Mouse (Mus musculus) heart, postnatal 4 days (tissue): Measurements from ENCODE around the gene Fam8a1. TPM values are rescaled to one million over a fixed set of nuclear protein-coding genes. Genes with fewer than 3 reads are reported as not detected.

Experiments used
- DNase-seq: peaks from one replicate; pipeline ENCODE4 v3.0.0; 2021
- total RNA-seq, 2 experiments: library from RNA; stranded (reverse); gene quantifications; 2 replicates each; pipeline ENCODE4 v1.2.3; 2021

Gene Fam8a1
- 10 to 100 TPM; 46.3 to 47.7 TPM for total RNA-seq

- peak; percentile 96 for DNase-seq
These were observed at the start of gene Fam8a1 for GRCm38 (mm10) chr13:46669048-46669619. TSS of gene Fam8a1 (plus strand) at chr13:46669522.

GRCm38 (mm10) chr13:46619633-46620032, 49.7 kb upstream of the Fam8a1 start:
- no peak for DNase-seq

DNA sequence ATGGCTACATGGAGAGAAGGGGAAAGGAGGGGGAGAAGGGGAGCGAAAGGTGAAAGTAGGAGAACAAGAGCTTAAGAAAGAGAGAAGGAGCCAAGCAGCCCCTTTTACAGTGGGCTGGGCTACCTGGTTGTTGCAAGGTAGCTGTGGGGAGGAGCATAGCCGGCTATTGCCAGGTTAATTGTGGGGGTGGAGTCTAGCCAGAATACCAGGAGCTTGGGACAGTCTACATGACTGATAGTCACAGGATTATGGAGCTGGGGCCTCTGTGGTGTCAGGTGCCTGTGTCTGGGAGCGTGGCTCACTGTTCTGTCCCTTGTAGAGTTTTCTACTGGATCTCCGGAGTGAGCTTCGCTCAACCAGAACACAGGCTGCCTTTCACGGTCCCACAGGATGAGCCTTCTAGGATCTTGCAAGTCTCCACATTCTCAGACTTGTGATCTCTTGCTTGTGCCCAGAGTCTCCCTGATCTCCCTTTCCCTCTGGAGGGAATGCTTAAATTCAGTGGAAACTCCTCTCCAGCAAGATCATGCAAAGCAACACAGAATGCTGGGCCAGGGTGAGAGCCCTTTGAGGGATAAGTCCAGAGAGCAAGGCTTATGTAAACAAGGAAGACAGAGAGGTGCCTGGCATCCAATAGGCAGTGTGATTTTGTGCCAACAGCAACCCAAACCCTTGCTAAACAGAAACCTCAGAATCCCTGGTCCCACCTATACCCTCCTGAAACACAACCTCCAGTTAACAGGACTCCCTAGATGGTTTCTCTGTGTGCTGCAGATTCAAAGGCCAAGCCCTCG, 48.2 kb upstream of the Fam8a1 start:
- DNase-seq, result no peak

GRCm38 (mm10) chr13:46626608-46627007, 42.7 kb upstream of the Fam8a1 start:
- DNase-seq, result no peak

- peak; percentile 49 for DNase-seq
These were observed 41.5 kb upstream of the Fam8a1 start for GRCm38 (mm10) chr13:46627841-46628240.

- no peak for DNase-seq
These were observed 39.9 kb upstream of the Fam8a1 start for GRCm38 (mm10) chr13:46629391-46629790.

GRCm38 (mm10) chr13:46632796-46633195, 36.5 kb upstream of the Fam8a1 start:
- no peak for DNase-seq

GRCm38 (mm10) chr13:46633320-46634132, 35.8 kb upstream of the Fam8a1 start:
- DNase-seq, result no peak

DNA sequence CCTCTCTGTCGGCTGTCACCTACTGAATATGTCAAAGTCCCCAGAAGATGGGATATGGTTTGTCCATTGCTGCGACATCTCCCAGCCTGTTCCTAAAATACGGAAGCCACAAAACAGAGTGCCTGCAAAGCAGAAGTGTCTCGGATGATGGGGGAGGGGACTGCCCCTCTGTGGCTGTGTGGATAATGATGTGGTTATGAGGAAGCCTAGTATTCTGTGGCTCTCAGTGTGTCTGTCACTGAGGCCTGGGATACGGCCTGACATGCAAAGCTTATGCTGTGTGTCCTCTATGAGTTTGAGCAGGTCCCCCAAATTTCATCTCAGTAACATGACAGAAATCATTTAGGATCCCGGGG, 35.2 kb upstream of the Fam8a1 start:
- no peak for DNase-seq

DNA sequence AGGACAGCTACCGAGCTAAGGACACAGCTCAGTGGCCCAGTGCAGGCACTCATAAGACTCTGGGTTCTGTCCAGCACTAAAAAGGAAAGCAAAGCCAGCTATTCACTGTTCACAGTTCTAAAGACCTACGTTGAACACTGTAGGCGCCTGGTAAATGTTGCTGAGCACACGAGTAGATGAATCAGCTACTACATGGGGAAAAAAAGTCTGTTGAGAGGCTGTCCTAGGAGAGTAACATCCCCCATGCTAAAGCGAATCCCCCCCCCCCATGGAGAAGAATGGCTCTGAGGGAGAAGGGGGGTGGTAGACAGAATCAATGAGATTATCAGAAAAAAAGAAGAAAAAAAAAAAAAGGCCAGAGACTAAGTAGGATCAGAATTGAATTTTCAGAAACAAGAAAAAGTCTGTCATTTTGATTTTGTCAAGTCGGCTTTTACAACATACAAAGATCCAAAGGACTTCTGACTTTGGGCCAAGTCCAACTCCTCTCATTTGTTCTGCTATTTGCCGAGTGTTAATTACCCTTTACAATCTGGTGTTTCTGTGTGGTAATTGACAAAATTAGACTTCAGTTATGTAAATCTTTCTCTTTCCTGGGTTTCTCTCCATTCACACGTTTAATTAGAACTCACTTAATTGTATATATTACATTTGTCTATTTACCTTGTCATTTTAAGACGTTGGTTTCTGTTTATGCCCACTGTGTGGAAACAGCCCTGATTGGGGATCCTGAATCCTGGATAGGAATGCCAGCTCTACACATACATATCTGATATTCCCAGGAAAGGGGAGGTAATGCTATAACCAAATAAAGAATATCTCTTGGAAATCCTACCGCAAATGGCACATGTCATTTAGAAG, 28.5 kb upstream of the Fam8a1 start:
- DNase-seq, result no peak

GRCm38 (mm10) chr13:46642318-46642717, 27.0 kb upstream of the Fam8a1 start:
- no peak for DNase-seq

DNA sequence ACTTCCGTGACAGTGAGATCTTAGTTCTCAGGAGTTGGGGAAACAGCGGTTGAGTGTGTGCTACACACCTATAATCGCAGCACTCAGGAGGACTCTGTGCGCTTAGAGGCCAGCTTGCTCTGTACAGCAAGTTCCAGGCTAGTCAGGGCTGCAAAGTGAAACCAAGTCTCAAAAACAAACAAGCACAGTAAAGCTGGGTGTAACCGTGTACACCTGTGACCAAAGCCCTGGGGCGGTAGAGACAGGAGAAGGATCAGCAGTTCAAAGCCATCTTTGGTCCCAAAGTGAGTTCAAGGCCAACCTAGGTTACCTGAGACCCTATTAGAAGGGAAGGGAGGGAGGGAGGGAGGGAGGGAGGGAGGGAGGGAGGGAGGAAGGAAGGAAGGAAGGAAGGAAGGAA, 25.1 kb upstream of the Fam8a1 start:
- DNase-seq, result no peak

GRCm38 (mm10) chr13:46645476-46645875, 23.8 kb upstream of the Fam8a1 start:
- DNase-seq, result no peak

GRCm38 (mm10) chr13:46651853-46652252, 17.5 kb upstream of the Fam8a1 start:
- DNase-seq, result no peak

- no peak for DNase-seq
These were observed 16.7 kb upstream of the Fam8a1 start for GRCm38 (mm10) chr13:46652671-46653070.

GRCm38 (mm10) chr13:46653671-46654070, 15.7 kb upstream of the Fam8a1 start:
- no peak for DNase-seq

DNA sequence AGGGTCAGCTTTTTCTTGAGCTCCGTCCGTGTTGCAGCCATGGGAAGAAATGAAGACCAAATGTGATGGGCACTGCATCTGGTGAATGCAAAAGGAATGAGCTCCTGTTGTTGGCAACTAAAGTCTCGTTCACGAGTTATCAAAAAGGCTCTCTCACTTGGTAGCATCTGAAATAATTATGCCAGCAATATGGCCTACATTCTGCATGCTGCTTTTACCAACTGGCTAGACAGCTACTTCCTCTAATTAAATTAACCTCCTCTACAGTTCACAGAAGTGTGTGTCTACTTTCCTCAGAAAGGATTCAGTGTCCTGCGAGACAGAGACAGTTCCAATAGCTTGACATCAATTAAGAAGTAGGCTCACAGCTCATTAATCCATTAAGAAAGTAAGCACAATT, 14.8 kb upstream of the Fam8a1 start:
- no peak for DNase-seq

DNA sequence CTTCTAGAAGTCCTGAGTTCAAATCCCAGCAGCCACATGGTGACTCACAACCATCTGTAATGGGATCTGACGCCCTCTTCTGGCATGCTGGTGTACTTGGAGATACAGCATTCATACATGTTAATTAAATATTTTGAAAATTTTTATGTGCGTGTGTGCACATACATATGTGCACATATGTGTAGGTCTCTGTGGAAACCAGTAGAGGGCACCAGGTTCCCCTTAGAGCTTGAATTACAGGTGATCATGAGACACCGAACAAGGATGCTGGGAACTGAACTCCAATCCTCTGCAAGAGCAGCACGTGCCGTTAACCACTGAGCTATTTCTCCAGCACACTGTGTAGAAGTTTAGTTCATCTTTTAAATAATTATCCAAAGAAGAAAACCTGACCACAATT, 10.1 kb upstream of the Fam8a1 start:
- DNase-seq, result no peak

- DNase-seq, result peak; percentile 35
These were observed 5.8 kb upstream of the Fam8a1 start for GRCm38 (mm10) chr13:46663461-46663964.

- peak; percentile 32 for DNase-seq
These were observed 424 bp downstream of the Fam8a1 start for GRCm38 (mm10) chr13:46669620-46670271.

DNA sequence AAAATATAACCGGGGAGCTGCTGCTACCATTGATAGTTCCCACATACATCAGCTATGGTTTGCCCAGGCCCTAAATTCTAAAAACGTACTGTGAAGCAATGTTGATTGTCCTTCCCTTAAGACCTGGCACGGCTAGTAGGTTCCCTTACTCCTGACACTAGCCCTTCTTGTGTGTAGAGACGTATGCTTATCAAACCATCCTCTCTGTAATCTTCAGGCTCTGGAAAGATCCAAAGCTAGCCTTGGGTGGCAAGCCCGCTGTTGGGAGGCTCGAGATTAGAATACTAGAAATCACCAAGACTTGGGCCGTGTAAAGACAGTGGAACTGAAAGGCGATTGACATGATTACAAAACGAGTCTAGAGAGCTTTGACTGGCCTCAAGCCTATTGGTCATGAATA, 1.2 kb downstream of the Fam8a1 start:
- no peak for DNase-seq

GRCm38 (mm10) chr13:46674601-46675000, 5.3 kb downstream of the Fam8a1 start:
- peak; percentile 42 for DNase-seq
